Mouse (Mus musculus): ENCODE results near the gene Glyr1. TPM values are rescaled to one million over a fixed set of nuclear protein-coding genes. Genes with fewer than 3 reads are reported as not detected.
A peak's percentile ranks its signal among the peaks of the same experiment; 100 is the strongest.

Glyr1 gene
- polyA plus RNA-seq, 1 experiment = 94.6 TPM

- no peak overlapping the region for H3K4me3 ChIP-seq (ENCODE audit: insufficient read depth, low read length)
- no peak for TF ChIP-seq POLR2A (IDR thresholded peaks at IDR 0.05; ENCODE audit: borderline replicate concordance, low read depth, low read length)
- TF ChIP-seq CTCF (IDR thresholded peaks at IDR 0.05; ENCODE audit: low read depth, low read length) = no peak
- H3K4me1 ChIP-seq (ENCODE audit: control insufficient read depth, insufficient read depth, low read length) = peaks cover 5% of the 10 kb centered on the region
- H3K27ac ChIP-seq (ENCODE audit: insufficient read depth, low read depth, low read length) = no peak overlapping the region
Observed at GRCm38 (mm10) chr16:5058114-5058513, 8.5 kb upstream of the Glyr1 start.

GRCm38 (mm10) chr16:5050251-5051110 is 818 bp upstream of the Glyr1 start:
- TF ChIP-seq POLR2A (IDR thresholded peaks at IDR 0.05; ENCODE audit: borderline replicate concordance, low read depth, low read length) (no peak; the same call in 1 of the 2 replicates), CTCF (IDR thresholded peaks at IDR 0.05; ENCODE audit: low read depth, low read length) (no peak)
- Histone ChIP-seq H3K4me3 (ENCODE audit: insufficient read depth, low read length) (peak overlapping the region; percentile 80), H3K4me1 (ENCODE audit: control insufficient read depth, insufficient read depth, low read length) (peaks cover 13% of the 10 kb centered on the region), H3K27ac (ENCODE audit: insufficient read depth, low read depth, low read length) (peak overlapping the region; percentile 89)

- peaks cover 10% of the 10 kb centered on the region for H3K4me1 ChIP-seq (ENCODE audit: control insufficient read depth, insufficient read depth, low read length)
- TF ChIP-seq POLR2A (IDR thresholded peaks at IDR 0.05; ENCODE audit: borderline replicate concordance, low read depth, low read length) (no peak), CTCF (IDR thresholded peaks at IDR 0.05; ENCODE audit: low read depth, low read length) (no peak)
- H3K4me3 ChIP-seq (ENCODE audit: insufficient read depth, low read length) = peak overlapping the region; percentile 79
- H3K27ac ChIP-seq (ENCODE audit: insufficient read depth, low read depth, low read length) = peak overlapping the region; percentile 78
Observed at GRCm38 (mm10) chr16:5049182-5049773, 385 bp downstream of the Glyr1 start.

- H3K4me1 ChIP-seq (ENCODE audit: control insufficient read depth, insufficient read depth, low read length) = peaks cover 6% of the 10 kb centered on the region
- TF ChIP-seq POLR2A (IDR thresholded peaks at IDR 0.05; ENCODE audit: borderline replicate concordance, low read depth, low read length) = no peak
- H3K4me3 ChIP-seq (ENCODE audit: insufficient read depth, low read length) = no peak overlapping the region
- H3K27ac ChIP-seq (ENCODE audit: insufficient read depth, low read depth, low read length) = no peak overlapping the region
Observed at GRCm38 (mm10) chr16:5045322-5045721, 4.3 kb downstream of the Glyr1 start.

- no peak for TF ChIP-seq CTCF (IDR thresholded peaks at IDR 0.05; ENCODE audit: low read depth, low read length)
- no peak for TF ChIP-seq POLR2A (IDR thresholded peaks at IDR 0.05; ENCODE audit: borderline replicate concordance, low read depth, low read length)
- Histone ChIP-seq H3K4me1 (ENCODE audit: control insufficient read depth, insufficient read depth, low read length) (no peaks in the 10 kb centered on the region), H3K4me3 (ENCODE audit: insufficient read depth, low read length) (no peak overlapping the region), H3K27ac (ENCODE audit: insufficient read depth, low read depth, low read length) (no peak overlapping the region)
Observed at GRCm38 (mm10) chr16:5036649-5037234, 12.9 kb downstream of the Glyr1 start.

GRCm38 (mm10) chr16:5035591-5035990 is 14.1 kb downstream of the Glyr1 start:
- no peak overlapping the region for H3K4me3 ChIP-seq (ENCODE audit: insufficient read depth, low read length)
- TF ChIP-seq POLR2A (IDR thresholded peaks at IDR 0.05; ENCODE audit: borderline replicate concordance, low read depth, low read length) = no peak
- TF ChIP-seq CTCF (IDR thresholded peaks at IDR 0.05; ENCODE audit: low read depth, low read length) = no peak
- H3K4me1 ChIP-seq (ENCODE audit: control insufficient read depth, insufficient read depth, low read length) = no peaks in the 10 kb centered on the region
- no peak overlapping the region for H3K27ac ChIP-seq (ENCODE audit: insufficient read depth, low read depth, low read length)

- Histone ChIP-seq H3K4me1 (ENCODE audit: control insufficient read depth, insufficient read depth, low read length) (peaks cover 2% of the 10 kb centered on the region), H3K27ac (ENCODE audit: insufficient read depth, low read depth, low read length) (no peak overlapping the region), H3K4me3 (ENCODE audit: insufficient read depth, low read length) (no peak overlapping the region)
- TF ChIP-seq CTCF (IDR thresholded peaks at IDR 0.05; ENCODE audit: low read depth, low read length) (no peak), POLR2A (IDR thresholded peaks at IDR 0.05; ENCODE audit: borderline replicate concordance, low read depth, low read length) (no peak)
Observed at GRCm38 (mm10) chr16:5029847-5030246, 19.8 kb downstream of the Glyr1 start.

- Histone ChIP-seq H3K4me1 (ENCODE audit: control insufficient read depth, insufficient read depth, low read length) (no peaks in the 10 kb centered on the region), H3K4me3 (ENCODE audit: insufficient read depth, low read length) (no peak overlapping the region), H3K27ac (ENCODE audit: insufficient read depth, low read depth, low read length) (no peak overlapping the region)
- TF ChIP-seq POLR2A (IDR thresholded peaks at IDR 0.05; ENCODE audit: borderline replicate concordance, low read depth, low read length) (no peak), CTCF (IDR thresholded peaks at IDR 0.05; ENCODE audit: low read depth, low read length) (no peak)
Observed at GRCm38 (mm10) chr16:5024021-5024420, 25.6 kb downstream of the Glyr1 start.

- no peak for TF ChIP-seq CTCF (IDR thresholded peaks at IDR 0.05; ENCODE audit: low read depth, low read length)
- no peak overlapping the region for H3K27ac ChIP-seq (ENCODE audit: insufficient read depth, low read depth, low read length)
Observed at GRCm38 (mm10) chr16:5014578-5014977, 35.1 kb downstream of the Glyr1 start.

More at GRCm38 (mm10) chr16:5014578-5014977, 35.1 kb downstream of the Glyr1 start:
- Histone ChIP-seq H3K4me3 (ENCODE audit: insufficient read depth, low read length) (no peak overlapping the region), H3K4me1 (ENCODE audit: control insufficient read depth, insufficient read depth, low read length) (peaks cover 27% of the 10 kb centered on the region)

Measured in bone marrow macrophage, adult 2 months (primary cell).